Mouse (Mus musculus): Measurements from ENCODE around the gene Pld2. TPM values are rescaled to one million over a fixed set of nuclear protein-coding genes. Genes with fewer than 3 reads are reported as not detected.
"Not testable (repeated sequence)": the region's sequence is repeated elsewhere in the genome, so short reads cannot be mapped to it uniquely, and the experiment has no call there.

Pld2 gene
- total and polyA plus RNA-seq, 2 experiments from 2014 or later: 11.6 to 40.5 TPM

- no peak overlapping the region for H3K27ac ChIP-seq (ENCODE audit: low read depth, low read length)
- H3K27me3 ChIP-seq (ENCODE audit: insufficient read depth, low read length): no peaks in the 10 kb centered on the region
- H3K9ac ChIP-seq: no peak overlapping the region
- no peaks in the 10 kb centered on the region for H3K36me3 ChIP-seq (ENCODE audit: insufficient read depth)
- no peak overlapping the region for H3K4me2 ChIP-seq (ENCODE audit: low read depth)
- 33% methylated on average over 2 of the region's 2 CpGs for WGBS
- H3K4me1 ChIP-seq (ENCODE audit: insufficient read depth): no peaks in the 10 kb centered on the region
- no peak for ATAC-seq
- TF ChIP-seq CTCF (IDR thresholded peaks at IDR 0.05; ENCODE audit: low read depth): peak; percentile 72
- no peaks in the 10 kb centered on the region for H3K9me3 ChIP-seq (ENCODE audit: low read length)
- no peak overlapping the region for H3K4me3 ChIP-seq (ENCODE audit: low read depth, low read length)
- DNase-seq: peak; percentile 67
Observed at GRCm38 (mm10) chr11:70516352-70516751, 23.5 kb upstream of the Pld2 start.

- Histone ChIP-seq H3K36me3 (ENCODE audit: insufficient read depth) (no peaks in the 10 kb centered on the region), H3K4me3 (ENCODE audit: low read depth, low read length) (no peak overlapping the region), H3K4me2 (ENCODE audit: low read depth) (no peak overlapping the region), H3K9ac (no peak overlapping the region), H3K4me1 (ENCODE audit: insufficient read depth) (no peaks in the 10 kb centered on the region), H3K9me3 (ENCODE audit: low read length) (no peaks in the 10 kb centered on the region), H3K27me3 (ENCODE audit: insufficient read depth, low read length) (no peaks in the 10 kb centered on the region), H3K27ac (ENCODE audit: low read depth, low read length) (no peak overlapping the region)
- 66% methylated on average over 1 of the region's 1 CpGs for WGBS
- no peak for TF ChIP-seq CTCF (IDR thresholded peaks at IDR 0.05; ENCODE audit: low read depth)
- DNase-seq (no peak), ATAC-seq (no peak)
Observed at GRCm38 (mm10) chr11:70518436-70518835, 21.4 kb upstream of the Pld2 start.

- no peaks in the 10 kb centered on the region for H3K36me3 ChIP-seq (ENCODE audit: insufficient read depth)
- H3K4me3 ChIP-seq (ENCODE audit: low read depth, low read length): no peak within 1 kb of the TSS
- no peaks in the 10 kb centered on the region for H3K9me3 ChIP-seq (ENCODE audit: low read length)
- no peaks in the 10 kb centered on the region for H3K4me1 ChIP-seq (ENCODE audit: insufficient read depth)
- no peak within 1 kb of the TSS for H3K27ac ChIP-seq (ENCODE audit: low read depth, low read length)
- no peaks in the 10 kb centered on the region for H3K27me3 ChIP-seq (ENCODE audit: insufficient read depth, low read length)
- ATAC-seq (no peak), DNase-seq (no peak)
- TF ChIP-seq CTCF (IDR thresholded peaks at IDR 0.05; ENCODE audit: low read depth): no peak
- H3K9ac ChIP-seq: peak within 1 kb of the TSS; percentile 50
- 82% methylated on average over 10 of the region's 10 CpGs for WGBS
- peak within 1 kb of the TSS; percentile 39 for H3K4me2 ChIP-seq (ENCODE audit: low read depth)
Observed at GRCm38 (mm10) chr11:70518923-70519322, 20.9 kb upstream of the Pld2 start, which contains the start of gene Gltpd2. TSS of gene Gltpd2 (plus strand) at chr11:70519196.

- Histone ChIP-seq H3K9ac (peak overlapping the region; percentile 50), H3K27me3 (ENCODE audit: insufficient read depth, low read length) (no peaks in the 10 kb centered on the region), H3K4me3 (ENCODE audit: low read depth, low read length) (peak overlapping the region; percentile 11), H3K4me2 (ENCODE audit: low read depth) (peak overlapping the region; percentile 39), H3K4me1 (ENCODE audit: insufficient read depth) (0 out of 2 replicates have a peak, but pooled peaks cover 3% of the 10 kb centered on the region), H3K36me3 (ENCODE audit: insufficient read depth) (no peaks in the 10 kb centered on the region), H3K9me3 (ENCODE audit: low read length) (no peaks in the 10 kb centered on the region), H3K27ac (ENCODE audit: low read depth, low read length) (peak overlapping the region; percentile 35; the same call in 1 of the 2 replicates)
- 14% methylated on average over 41 of the region's 41 CpGs for WGBS
- ATAC-seq: peak; percentile 47; the same call in 1 of the 2 replicates
- TF ChIP-seq CTCF (IDR thresholded peaks at IDR 0.05; ENCODE audit: low read depth): peak; percentile 22; the same call in 1 of the 2 replicates
- peak; percentile 30 for DNase-seq
Observed at GRCm38 (mm10) chr11:70520178-70520769, 19.6 kb upstream of the Pld2 start.

- H3K4me2 ChIP-seq (ENCODE audit: low read depth); H3K4me1 ChIP-seq (ENCODE audit: insufficient read depth); H3K4me3 ChIP-seq (ENCODE audit: low read depth, low read length); H3K27ac ChIP-seq (ENCODE audit: low read depth, low read length); DNase-seq; H3K9me3 ChIP-seq (ENCODE audit: low read length); H3K27me3 ChIP-seq (ENCODE audit: insufficient read depth, low read length); ATAC-seq; H3K9ac ChIP-seq: not testable (repeated sequence)
- 0 out of 2 replicates have a peak, but pooled peaks have one; percentile 8 for TF ChIP-seq CTCF (IDR thresholded peaks at IDR 0.05; ENCODE audit: low read depth)
- peaks cover 22% of the 10 kb centered on the region for H3K36me3 ChIP-seq (ENCODE audit: insufficient read depth)
- WGBS: 92% methylated on average over 8 of the region's 8 CpGs
Observed at GRCm38 (mm10) chr11:70523306-70523989, 16.4 kb upstream of the Pld2 start.

GRCm38 (mm10) chr11:70524782-70525181 is 15.1 kb upstream of the Pld2 start:
- H3K27me3 ChIP-seq (ENCODE audit: insufficient read depth, low read length): no peaks in the 10 kb centered on the region
- ATAC-seq (no peak; the same call in 1 of the 2 replicates), DNase-seq (no peak)
- peak overlapping the region; percentile 33 for H3K9ac ChIP-seq
- peaks cover 7% of the 10 kb centered on the region for H3K4me1 ChIP-seq (ENCODE audit: insufficient read depth)
- TF ChIP-seq CTCF (IDR thresholded peaks at IDR 0.05; ENCODE audit: low read depth): no peak
- no peaks in the 10 kb centered on the region for H3K9me3 ChIP-seq (ENCODE audit: low read length)
- H3K27ac ChIP-seq (ENCODE audit: low read depth, low read length): no peak overlapping the region
- peak overlapping the region; percentile 53 for H3K4me2 ChIP-seq (ENCODE audit: low read depth)
- 6% methylated on average over 8 of the region's 8 CpGs for WGBS
- H3K36me3 ChIP-seq (ENCODE audit: insufficient read depth): peaks cover 27% of the 10 kb centered on the region
- H3K4me3 ChIP-seq (ENCODE audit: low read depth, low read length): peak overlapping the region; percentile 51

- peak within 1 kb of the TSS; percentile 42; the same call in 1 of the 2 replicates for H3K27ac ChIP-seq (ENCODE audit: low read depth, low read length)
Observed at GRCm38 (mm10) chr11:70525184-70525678, 14.6 kb upstream of the Pld2 start, which contains the start of gene Psmb6. TSS of gene Psmb6 (plus strand) at chr11:70525367.

More at GRCm38 (mm10) chr11:70525184-70525678, 14.6 kb upstream of the Pld2 start, which contains the start of gene Psmb6:
- no peak for TF ChIP-seq CTCF (IDR thresholded peaks at IDR 0.05; ENCODE audit: low read depth)
- DNase-seq: peak; percentile 96
- peaks cover 7% of the 10 kb centered on the region for H3K4me1 ChIP-seq (ENCODE audit: insufficient read depth)
- peak within 1 kb of the TSS; percentile 51 for H3K9ac ChIP-seq
- WGBS: 1% methylated on average over 24 of the region's 26 CpGs
- H3K27me3 ChIP-seq (ENCODE audit: insufficient read depth, low read length): no peaks in the 10 kb centered on the region
- H3K4me2 ChIP-seq (ENCODE audit: low read depth): peak within 1 kb of the TSS; percentile 62
- H3K9me3 ChIP-seq (ENCODE audit: low read length): no peaks in the 10 kb centered on the region
- ATAC-seq: peak; percentile 98
- peaks cover 27% of the 10 kb centered on the region for H3K36me3 ChIP-seq (ENCODE audit: insufficient read depth)
- peak within 1 kb of the TSS; percentile 51 for H3K4me3 ChIP-seq (ENCODE audit: low read depth, low read length)

Measured in forebrain, postnatal 0 days (tissue).